Mouse (Mus musculus): ENCODE measurements around the gene Zmynd19. TPM values are rescaled to one million over a fixed set of nuclear protein-coding genes. Genes with fewer than 3 reads are reported as not detected.

The Zmynd19 gene
- polyA plus RNA-seq, 1 experiment: 15.4 TPM

GRCm38 (mm10) chr2:24995332-24995731 is 45.7 kb downstream of the Zmynd19 start:
- H3K4me1 ChIP-seq (ENCODE audit: control insufficient read depth, insufficient read depth, low read length): no peaks in the 10 kb centered on the region
- no peak overlapping the region for H3K4me3 ChIP-seq (replicated peaks; ENCODE audit: control insufficient read depth, low read depth, low read length)
- TF ChIP-seq POLR2A (IDR thresholded peaks at IDR 0.05; ENCODE audit: borderline replicate concordance, control insufficient read depth, low read depth, low read length): no peak
- TF ChIP-seq CTCF (IDR thresholded peaks at IDR 0.05; ENCODE audit: control insufficient read depth, insufficient read depth, low read length): no peak
- 92% methylated on average over 6 of the region's 6 CpGs for WGBS
- H3K27ac ChIP-seq (ENCODE audit: control insufficient read depth, insufficient read depth, low read depth, low read length, poor library complexity): no peak overlapping the region

GRCm38 (mm10) chr2:24996471-24996870 is 46.9 kb downstream of the Zmynd19 start:
- Histone ChIP-seq H3K4me1 (ENCODE audit: control insufficient read depth, insufficient read depth, low read length) (no peaks in the 10 kb centered on the region), H3K27ac (ENCODE audit: control insufficient read depth, insufficient read depth, low read depth, low read length, poor library complexity) (no peak overlapping the region), H3K4me3 (replicated peaks; ENCODE audit: control insufficient read depth, low read depth, low read length) (no peak overlapping the region)
- TF ChIP-seq CTCF (IDR thresholded peaks at IDR 0.05; ENCODE audit: control insufficient read depth, insufficient read depth, low read length) (no peak), POLR2A (IDR thresholded peaks at IDR 0.05; ENCODE audit: borderline replicate concordance, control insufficient read depth, low read depth, low read length) (no peak)
- WGBS: 89% methylated on average over 2 of the region's 2 CpGs

- 90% methylated on average over 3 of the region's 3 CpGs for WGBS
- TF ChIP-seq CTCF (IDR thresholded peaks at IDR 0.05; ENCODE audit: control insufficient read depth, insufficient read depth, low read length) (peak; percentile 56), POLR2A (IDR thresholded peaks at IDR 0.05; ENCODE audit: borderline replicate concordance, control insufficient read depth, low read depth, low read length) (no peak)
- Histone ChIP-seq H3K4me3 (replicated peaks; ENCODE audit: control insufficient read depth, low read depth, low read length) (no peak overlapping the region), H3K4me1 (ENCODE audit: control insufficient read depth, insufficient read depth, low read length) (no peaks in the 10 kb centered on the region), H3K27ac (ENCODE audit: control insufficient read depth, insufficient read depth, low read depth, low read length, poor library complexity) (no peak overlapping the region)
Measured at GRCm38 (mm10) chr2:25000544-25001235, 51.1 kb downstream of the Zmynd19 start.

GRCm38 (mm10) chr2:25003946-25004786 is 54.6 kb downstream of the Zmynd19 start:
- Histone ChIP-seq H3K27ac (ENCODE audit: control insufficient read depth, insufficient read depth, low read depth, low read length, poor library complexity) (no peak overlapping the region), H3K4me1 (ENCODE audit: control insufficient read depth, insufficient read depth, low read length) (no peaks in the 10 kb centered on the region), H3K4me3 (replicated peaks; ENCODE audit: control insufficient read depth, low read depth, low read length) (no peak overlapping the region)
- no peak for TF ChIP-seq CTCF (IDR thresholded peaks at IDR 0.05; ENCODE audit: control insufficient read depth, insufficient read depth, low read length)
- no peak for TF ChIP-seq POLR2A (IDR thresholded peaks at IDR 0.05; ENCODE audit: borderline replicate concordance, control insufficient read depth, low read depth, low read length)
- WGBS: 91% methylated on average over 9 of the region's 9 CpGs

GRCm38 (mm10) chr2:25006767-25007166 is 57.2 kb downstream of the Zmynd19 start:
- TF ChIP-seq CTCF (IDR thresholded peaks at IDR 0.05; ENCODE audit: control insufficient read depth, insufficient read depth, low read length) (no peak), POLR2A (IDR thresholded peaks at IDR 0.05; ENCODE audit: borderline replicate concordance, control insufficient read depth, low read depth, low read length) (no peak)
- WGBS: 94% methylated on average over 1 of the region's 1 CpGs

GRCm38 (mm10) chr2:25008250-25008649 is 58.7 kb downstream of the Zmynd19 start:
- no peak for TF ChIP-seq POLR2A (IDR thresholded peaks at IDR 0.05; ENCODE audit: borderline replicate concordance, control insufficient read depth, low read depth, low read length)
- TF ChIP-seq CTCF (IDR thresholded peaks at IDR 0.05; ENCODE audit: control insufficient read depth, insufficient read depth, low read length): no peak
- Histone ChIP-seq H3K27ac (ENCODE audit: control insufficient read depth, insufficient read depth, low read depth, low read length, poor library complexity) (no peak overlapping the region), H3K4me1 (ENCODE audit: control insufficient read depth, insufficient read depth, low read length) (no peaks in the 10 kb centered on the region), H3K4me3 (replicated peaks; ENCODE audit: control insufficient read depth, low read depth, low read length) (no peak overlapping the region)

More at GRCm38 (mm10) chr2:25006767-25007166, 57.2 kb downstream of the Zmynd19 start:
- Histone ChIP-seq H3K4me1 (ENCODE audit: control insufficient read depth, insufficient read depth, low read length) (no peaks in the 10 kb centered on the region), H3K4me3 (replicated peaks; ENCODE audit: control insufficient read depth, low read depth, low read length) (no peak overlapping the region), H3K27ac (ENCODE audit: control insufficient read depth, insufficient read depth, low read depth, low read length, poor library complexity) (no peak overlapping the region)

Other genes with a start within 250 kb of the Zmynd19 start
- gene Cacna1b, start 186.6 kb upstream of the Zmynd19 start, polyA plus RNA-seq (2011; ENCODE audit: insufficient read depth, insufficient read length, low replicate concordance, missing spikeins): 2.0 and 2.2 TPM in 2 replicates
- gene Ehmt1, start 30.2 kb upstream of the Zmynd19 start, polyA plus RNA-seq (2011; ENCODE audit: insufficient read depth, insufficient read length, low replicate concordance, missing spikeins): 18.0 and 31.3 TPM in 2 replicates
- 77.0 and 140 TPM in 2 replicates for gene Arrdc1, start 14.5 kb upstream of the Zmynd19 start, polyA plus RNA-seq (2011; ENCODE audit: insufficient read depth, insufficient read length, low replicate concordance, missing spikeins)
- 6.4 and 15.3 TPM in 2 replicates for gene Dph7, start 12.6 kb downstream of the Zmynd19 start, polyA plus RNA-seq (2011; ENCODE audit: insufficient read depth, insufficient read length, low replicate concordance, missing spikeins)
- 46.5 and 61.1 TPM in 2 replicates for gene Mrpl41, start 25.3 kb downstream of the Zmynd19 start, polyA plus RNA-seq (2011; ENCODE audit: insufficient read depth, insufficient read length, low replicate concordance, missing spikeins)
- 45.6 and 71.4 TPM in 2 replicates for gene Pnpla7, start 26.2 kb downstream of the Zmynd19 start, polyA plus RNA-seq (2011; ENCODE audit: insufficient read depth, insufficient read length, low replicate concordance, missing spikeins)
- 11.3 and 28.2 TPM in 2 replicates for gene Nsmf, start 104.6 kb downstream of the Zmynd19 start, polyA plus RNA-seq (2011; ENCODE audit: insufficient read depth, insufficient read length, low replicate concordance, missing spikeins)
- gene Entpd8, start 130.5 kb downstream of the Zmynd19 start, polyA plus RNA-seq (2011; ENCODE audit: insufficient read depth, insufficient read length, low replicate concordance, missing spikeins): not detected in 2 replicates
- gene Noxa1, start 145.4 kb downstream of the Zmynd19 start, polyA plus RNA-seq (2011; ENCODE audit: insufficient read depth, insufficient read length, low replicate concordance, missing spikeins): not detected in 2 replicates
- 1.7 and 2.6 TPM in 2 replicates for gene Nrarp, start 231.0 kb downstream of the Zmynd19 start, polyA plus RNA-seq (2011; ENCODE audit: insufficient read depth, insufficient read length, low replicate concordance, missing spikeins)
- 3.9 and 8.9 TPM in 2 replicates for gene Tor4a, start 247.1 kb downstream of the Zmynd19 start, polyA plus RNA-seq (2011; ENCODE audit: insufficient read depth, insufficient read length, low replicate concordance, missing spikeins)

All from bone marrow, adult 2 months (tissue).